Mouse (Mus musculus): ENCODE measurements around the gene Tmem51. TPM values are rescaled to one million over a fixed set of nuclear protein-coding genes. Genes with fewer than 3 reads are reported as not detected.

Tmem51 gene
- total RNA-seq, 1 experiment: 13.6 TPM

- Histone ChIP-seq H3K9ac (ENCODE audit: insufficient read depth, low read depth, low read length, poor library complexity, severe bottlenecking) (no peak overlapping the region), H3K9me3 (ENCODE audit: control insufficient read depth, insufficient read depth, low read depth, low read length) (no peaks in the 10 kb centered on the region), H3K27ac (ENCODE audit: insufficient read depth, low read depth, low read length, poor library complexity, severe bottlenecking) (no peak overlapping the region), H3K4me1 (ENCODE audit: control insufficient read depth in 2 of 2, insufficient read depth in 2 of 2, low read length in 2 of 2, poor library complexity in 1 of 2) (peaks cover 0 to 6% of the 10 kb centered on the region in 2 experiments; a peak in 1 of 4 replicates), H3K36me3 (ENCODE audit: control insufficient read depth, insufficient read depth, low read length, poor library complexity, severe bottlenecking) (no peaks in the 10 kb centered on the region), H3K4me3 (ENCODE audit: insufficient read depth in 1 of 2, low read depth in 1 of 2, low read length in 2 of 2, poor library complexity in 1 of 2, severe bottlenecking in 1 of 2) (no peak overlapping the region)
- TF ChIP-seq CHD2 (IDR thresholded peaks at IDR 0.05; ENCODE audit: low read depth, low read length) (no peak), HCFC1 (IDR thresholded peaks at IDR 0.05; ENCODE audit: borderline replicate concordance, insufficient read depth, low read length) (no peak), ZC3H11A (IDR thresholded peaks at IDR 0.05; ENCODE audit: borderline replicate concordance, low read depth, low read length) (no peak), ZNF384 (IDR thresholded peaks at IDR 0.05; ENCODE audit: low read depth, low read length) (no peak), MAFK (IDR thresholded peaks at IDR 0.05; ENCODE audit: insufficient read depth, low read depth, low read length) (no peak)
- in situ Hi-C loops (cut with MboI; ENCODE audit: low sequenced_read_pairs in 2 of 2, unreplicated experiment in 2 of 2): no loop called here
- DNase-seq (ENCODE audit: low read depth, low spot score): no peak
Measured at GRCm38 (mm10) chr4:141988178-141988577, 95.9 kb downstream of the Tmem51 start.

GRCm38 (mm10) chr4:141983689-141984088 lies 100.4 kb downstream of the Tmem51 start:
- Histone ChIP-seq H3K9me3 (ENCODE audit: control insufficient read depth, insufficient read depth, low read depth, low read length) (no peaks in the 10 kb centered on the region), H3K9ac (ENCODE audit: insufficient read depth, low read depth, low read length, poor library complexity, severe bottlenecking) (no peak overlapping the region), H3K4me3 (ENCODE audit: insufficient read depth in 1 of 2, low read depth in 1 of 2, low read length in 2 of 2, poor library complexity in 1 of 2, severe bottlenecking in 1 of 2) (no peak overlapping the region), H3K36me3 (ENCODE audit: control insufficient read depth, insufficient read depth, low read length, poor library complexity, severe bottlenecking) (no peaks in the 10 kb centered on the region), H3K4me1 (ENCODE audit: control insufficient read depth in 2 of 2, insufficient read depth in 2 of 2, low read length in 2 of 2, poor library complexity in 1 of 2) (no peaks in the 10 kb centered on the region; a peak in 1 of 4 replicates), H3K27ac (ENCODE audit: insufficient read depth, low read depth, low read length, poor library complexity, severe bottlenecking) (no peak overlapping the region)
- in situ Hi-C loops (cut with MboI; ENCODE audit: low sequenced_read_pairs in 2 of 2, unreplicated experiment in 2 of 2): no loop called here
- DNase-seq (ENCODE audit: low read depth, low spot score): no peak
- TF ChIP-seq ZC3H11A (IDR thresholded peaks at IDR 0.05; ENCODE audit: borderline replicate concordance, low read depth, low read length): no peak
- no peak for TF ChIP-seq CHD2 (IDR thresholded peaks at IDR 0.05; ENCODE audit: low read depth, low read length)
- TF ChIP-seq HCFC1 (IDR thresholded peaks at IDR 0.05; ENCODE audit: borderline replicate concordance, insufficient read depth, low read length): no peak
- TF ChIP-seq MAFK (IDR thresholded peaks at IDR 0.05; ENCODE audit: insufficient read depth, low read depth, low read length): no peak

- no peak for DNase-seq (ENCODE audit: low read depth, low spot score)
- no peak overlapping the region for H3K9ac ChIP-seq (ENCODE audit: insufficient read depth, low read depth, low read length, poor library complexity, severe bottlenecking)
- no peaks in the 10 kb centered on the region for H3K9me3 ChIP-seq (ENCODE audit: control insufficient read depth, insufficient read depth, low read depth, low read length)
- in situ Hi-C loops (cut with MboI; ENCODE audit: low sequenced_read_pairs in 2 of 2, unreplicated experiment in 2 of 2): no loop called here
- TF ChIP-seq ZNF384 (IDR thresholded peaks at IDR 0.05; ENCODE audit: low read depth, low read length) (no peak), HCFC1 (IDR thresholded peaks at IDR 0.05; ENCODE audit: borderline replicate concordance, insufficient read depth, low read length) (no peak), CHD2 (IDR thresholded peaks at IDR 0.05; ENCODE audit: low read depth, low read length) (no peak), MAFK (IDR thresholded peaks at IDR 0.05; ENCODE audit: insufficient read depth, low read depth, low read length) (no peak), ZC3H11A (IDR thresholded peaks at IDR 0.05; ENCODE audit: borderline replicate concordance, low read depth, low read length) (no peak)
- H3K4me1 ChIP-seq (ENCODE audit: control insufficient read depth in 2 of 2, insufficient read depth in 2 of 2, low read length in 2 of 2, poor library complexity in 1 of 2): no peaks in the 10 kb centered on the region; a peak in 1 of 4 replicates
- H3K36me3 ChIP-seq (ENCODE audit: control insufficient read depth, insufficient read depth, low read length, poor library complexity, severe bottlenecking): no peaks in the 10 kb centered on the region
- H3K4me3 ChIP-seq (ENCODE audit: insufficient read depth in 1 of 2, low read depth in 1 of 2, low read length in 2 of 2, poor library complexity in 1 of 2, severe bottlenecking in 1 of 2): no peak overlapping the region
- no peak overlapping the region for H3K27ac ChIP-seq (ENCODE audit: insufficient read depth, low read depth, low read length, poor library complexity, severe bottlenecking)
Measured at GRCm38 (mm10) chr4:141981475-141981874, 102.6 kb downstream of the Tmem51 start.

Other genes with a start within 250 kb of the Tmem51 start
- not detected in 2 replicates for gene Ctrc, start 237.9 kb downstream of the Tmem51 start, total RNA-seq (2012; rRNA removed)
- 6.2 and 9.2 TPM in 2 replicates for gene Efhd2, start 209.4 kb downstream of the Tmem51 start, total RNA-seq (2012; rRNA removed)
- 0.49 and 0.74 TPM in 2 replicates for gene Fhad1, start 69.2 kb downstream of the Tmem51 start, total RNA-seq (2012; rRNA removed)
- gene Kazn, start 155.1 kb upstream of the Tmem51 start, total RNA-seq (2012; rRNA removed): 14.0 and 24.3 TPM in 2 replicates